Mouse (Mus musculus): ENCODE data around the gene Sphkap.

Gene Sphkap

GRCm38 (mm10) chr1:83408021-83408464 is at the start of gene Sphkap:
Sphkap (minus strand) TSS chr1:83408200.
- CTCF ChIA-PET: no interaction called here

GRCm38 (mm10) chr1:83451291-83451690 is 43.3 kb upstream of the Sphkap start:
- ChIA-PET POLR2A (no interaction called here), CTCF (no interaction called here)

More at GRCm38 (mm10) chr1:83408021-83408464, at the start of gene Sphkap:
- POLR2A ChIA-PET: no interaction called here

- POLR2A ChIA-PET: no interaction called here
Measured at GRCm38 (mm10) chr1:83440422-83440821, 32.4 kb upstream of the Sphkap start.

GRCm38 (mm10) chr1:83433932-83434331 is 25.9 kb upstream of the Sphkap start:
- CTCF ChIA-PET: no interaction called here
- POLR2A ChIA-PET: no interaction called here

More at GRCm38 (mm10) chr1:83440422-83440821, 32.4 kb upstream of the Sphkap start:
- CTCF ChIA-PET: no interaction called here

- POLR2A ChIA-PET: no interaction called here
Measured at GRCm38 (mm10) chr1:83429866-83430265, 21.9 kb upstream of the Sphkap start.

GRCm38 (mm10) chr1:83407616-83408015 is 384 bp downstream of the Sphkap start:
- POLR2A ChIA-PET: interaction anchor here in 1 of 4 experiments (0.6 kb wide), 1 partner anchor 9 kb away, joined by 4 read pairs; no protein-coding TSS in a partner anchor

More at GRCm38 (mm10) chr1:83429866-83430265, 21.9 kb upstream of the Sphkap start:
- CTCF ChIA-PET: no interaction called here

GRCm38 (mm10) chr1:83406882-83407549 is 984 bp downstream of the Sphkap start:
- POLR2A ChIA-PET: interaction anchor here in 1 of 4 experiments (0.6 kb wide), 1 partner anchor 9 kb away, joined by 4 read pairs; no protein-coding TSS in a partner anchor
- CTCF ChIA-PET: no interaction called here

More at GRCm38 (mm10) chr1:83407616-83408015, 384 bp downstream of the Sphkap start:
- CTCF ChIA-PET: no interaction called here

- ChIA-PET POLR2A (no interaction called here), CTCF (no interaction called here)
Measured at GRCm38 (mm10) chr1:83401079-83401478, 6.9 kb downstream of the Sphkap start.

GRCm38 (mm10) chr1:83396284-83396683 is 11.7 kb downstream of the Sphkap start:
- CTCF ChIA-PET: no interaction called here

GRCm38 (mm10) chr1:83395559-83395958 is 12.4 kb downstream of the Sphkap start:
- ChIA-PET CTCF (no interaction called here), POLR2A (no interaction called here)

More at GRCm38 (mm10) chr1:83396284-83396683, 11.7 kb downstream of the Sphkap start:
- POLR2A ChIA-PET: no interaction called here

- ChIA-PET POLR2A (interaction anchor here in 1 of 4 experiments (0.7 kb wide), 1 partner anchor 41 kb away, joined by 3 read pairs; no protein-coding TSS in a partner anchor), CTCF (no interaction called here)
Measured at GRCm38 (mm10) chr1:83389419-83389818, 18.6 kb downstream of the Sphkap start.

GRCm38 (mm10) chr1:83377404-83377803 is 30.6 kb downstream of the Sphkap start:
- CTCF ChIA-PET: no interaction called here
- POLR2A ChIA-PET: no interaction called here

GRCm38 (mm10) chr1:83366456-83366855 is 41.5 kb downstream of the Sphkap start:
- ChIA-PET POLR2A (no interaction called here), CTCF (no interaction called here)

- ChIA-PET POLR2A (no interaction called here), CTCF (no interaction called here)
Measured at GRCm38 (mm10) chr1:83362168-83362567, 45.8 kb downstream of the Sphkap start.

GRCm38 (mm10) chr1:83346453-83346852 is 61.5 kb downstream of the Sphkap start:
- ChIA-PET CTCF (no interaction called here), POLR2A (no interaction called here)

- CTCF ChIA-PET: interaction anchor here in 1 of 4 experiments (0.6 kb wide), 1 partner anchor 58 kb away, joined by 3 read pairs; no protein-coding TSS in a partner anchor
- POLR2A ChIA-PET: no interaction called here
Measured at GRCm38 (mm10) chr1:83345572-83345971, 62.4 kb downstream of the Sphkap start.

GRCm38 (mm10) chr1:83345069-83345468 is 62.9 kb downstream of the Sphkap start:
- ChIA-PET POLR2A (no interaction called here), CTCF (interaction anchor here in 1 of 4 experiments (0.6 kb wide), 1 partner anchor 58 kb away, joined by 3 read pairs; no protein-coding TSS in a partner anchor)

GRCm38 (mm10) chr1:83342726-83343250 is 65.2 kb downstream of the Sphkap start:
- ChIA-PET CTCF (no interaction called here), POLR2A (no interaction called here)

GRCm38 (mm10) chr1:83339358-83339757 is 68.6 kb downstream of the Sphkap start:
- ChIA-PET POLR2A (no interaction called here), CTCF (interaction anchor here in 2 of 4 experiments (0.6 to 1.1 kb wide), 2 partner anchors 275 to 418 kb away, joined by 3 read pairs; no protein-coding TSS in a partner anchor)

GRCm38 (mm10) chr1:83316917-83317316 is 91.1 kb downstream of the Sphkap start:
- ChIA-PET CTCF (no interaction called here), POLR2A (interaction anchor here in 1 of 4 experiments (0.7 kb wide), 1 partner anchor 24 kb away, joined by 3 read pairs; no protein-coding TSS in a partner anchor)

GRCm38 (mm10) chr1:83315146-83315545 is 92.9 kb downstream of the Sphkap start:
- ChIA-PET CTCF (no interaction called here), POLR2A (no interaction called here)
